Mouse (Mus musculus) gastrocnemius, postnatal 10 days (tissue): ENCODE data around the gene Inhbe. TPM values are rescaled to one million over a fixed set of nuclear protein-coding genes. Genes with fewer than 3 reads are reported as not detected.

Experiments
- DNase-seq: peaks from one replicate; pipeline ENCODE4 v3.0.0; 2021; ENCODE audit warnings: mixed read lengths
- long read RNA-seq, 2 experiments: library from polyadenylated mRNA; stranded (forward); transcript quantifications; one replicate each; pipeline ENCODE4 v2.0.0; 2021
- total RNA-seq, 2 experiments: library from RNA; stranded (reverse); gene quantifications; 2 replicates each; pipeline ENCODE4 v1.2.3; 2021

The Inhbe gene
- not detected for total RNA-seq
- long read RNA-seq, experiment 1 = 0 reads
- long read RNA-seq, experiment 2 = 0 reads

DNA sequence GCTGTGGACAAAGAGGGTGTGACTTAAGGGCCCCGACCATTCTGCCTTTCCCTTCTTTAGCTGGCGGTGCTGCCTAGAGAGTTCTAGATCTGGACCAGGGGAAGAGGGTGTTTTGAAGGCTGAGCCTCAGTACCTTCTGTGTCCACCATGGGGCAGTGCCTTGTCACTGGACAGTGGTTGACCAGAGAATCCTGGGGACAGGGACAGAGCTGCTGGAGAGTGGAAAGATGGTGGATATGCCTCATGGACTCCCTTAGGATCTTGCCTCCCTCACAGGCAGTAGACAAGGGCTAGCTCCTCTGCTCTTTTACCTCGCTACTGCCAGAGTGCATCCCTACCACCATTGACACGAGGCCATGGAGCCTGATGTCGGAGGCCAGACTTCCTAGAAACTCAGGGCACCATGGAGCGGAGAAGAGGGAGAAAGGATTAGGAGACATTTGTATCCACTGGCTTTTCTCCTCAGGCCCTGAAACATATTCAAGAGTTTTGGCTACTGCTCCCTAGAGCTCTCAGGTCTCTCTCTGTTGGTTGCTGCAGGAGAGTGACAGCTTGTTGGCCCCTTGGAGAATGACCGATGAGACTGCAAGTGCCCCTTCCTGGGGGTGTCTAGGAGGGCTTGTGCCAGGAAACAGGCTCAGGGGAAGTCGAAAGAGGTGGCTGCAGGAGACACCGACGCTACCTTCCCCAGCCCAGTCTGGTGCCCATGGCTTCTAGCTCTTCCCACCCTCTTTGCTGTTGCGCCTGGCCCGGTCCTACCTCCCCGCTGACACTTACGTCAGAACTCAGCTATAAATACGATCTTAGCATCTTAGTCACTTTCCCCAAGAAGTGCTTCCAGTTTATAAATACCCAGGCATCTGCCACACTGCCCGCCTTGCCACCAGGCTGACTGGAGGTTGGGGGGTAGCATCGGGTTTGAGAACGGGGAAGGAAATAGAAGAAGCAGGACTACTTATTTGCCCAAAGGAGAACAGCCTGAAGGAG, at the start of gene Inhbe:
Gene Inhbe, minus strand, starts transcription at position 503 of the 987 bp plus-strand sequence.
- DNase-seq = peak; percentile 18

DNA sequence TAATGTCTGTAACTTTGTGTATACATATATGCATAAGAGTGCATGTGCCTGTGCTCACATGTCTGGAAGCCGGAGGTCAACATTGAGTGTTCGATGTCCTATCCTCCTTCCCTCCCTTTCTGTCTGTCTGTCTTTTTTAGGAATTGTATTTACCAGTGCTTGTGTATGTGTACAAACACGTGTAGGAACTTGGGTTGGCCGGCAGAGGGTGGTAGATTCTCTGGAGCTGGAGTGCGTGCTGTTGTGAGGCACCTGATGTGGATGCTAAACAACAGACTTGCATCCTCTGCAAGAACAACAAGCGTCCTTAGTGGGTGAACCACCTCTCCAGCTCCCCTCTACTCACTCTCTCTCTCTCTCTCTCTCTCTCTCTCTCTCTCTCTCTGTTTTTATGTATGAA, 37.6 kb upstream of the Inhbe start:
- DNase-seq = no peak

DNA sequence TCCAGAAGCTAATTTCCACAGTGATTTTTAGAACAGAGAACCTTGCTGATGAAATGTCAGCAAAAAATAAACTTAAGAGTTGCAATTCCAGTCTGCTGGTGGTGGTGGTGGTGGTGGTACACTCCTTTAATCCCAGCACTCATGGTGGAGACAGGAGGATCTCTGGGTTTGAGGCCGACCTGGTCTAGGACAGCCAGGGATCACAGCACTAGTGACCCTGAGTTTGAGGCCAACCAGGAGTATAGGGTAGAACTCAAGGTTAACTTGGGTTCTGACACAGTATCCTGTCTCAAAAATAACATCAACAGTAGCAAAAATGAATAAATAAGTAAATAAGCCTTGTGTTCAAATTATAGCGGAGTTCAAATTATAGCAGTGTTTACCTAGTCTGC, 27.5 kb upstream of the Inhbe start:
- DNase-seq = no peak

DNA sequence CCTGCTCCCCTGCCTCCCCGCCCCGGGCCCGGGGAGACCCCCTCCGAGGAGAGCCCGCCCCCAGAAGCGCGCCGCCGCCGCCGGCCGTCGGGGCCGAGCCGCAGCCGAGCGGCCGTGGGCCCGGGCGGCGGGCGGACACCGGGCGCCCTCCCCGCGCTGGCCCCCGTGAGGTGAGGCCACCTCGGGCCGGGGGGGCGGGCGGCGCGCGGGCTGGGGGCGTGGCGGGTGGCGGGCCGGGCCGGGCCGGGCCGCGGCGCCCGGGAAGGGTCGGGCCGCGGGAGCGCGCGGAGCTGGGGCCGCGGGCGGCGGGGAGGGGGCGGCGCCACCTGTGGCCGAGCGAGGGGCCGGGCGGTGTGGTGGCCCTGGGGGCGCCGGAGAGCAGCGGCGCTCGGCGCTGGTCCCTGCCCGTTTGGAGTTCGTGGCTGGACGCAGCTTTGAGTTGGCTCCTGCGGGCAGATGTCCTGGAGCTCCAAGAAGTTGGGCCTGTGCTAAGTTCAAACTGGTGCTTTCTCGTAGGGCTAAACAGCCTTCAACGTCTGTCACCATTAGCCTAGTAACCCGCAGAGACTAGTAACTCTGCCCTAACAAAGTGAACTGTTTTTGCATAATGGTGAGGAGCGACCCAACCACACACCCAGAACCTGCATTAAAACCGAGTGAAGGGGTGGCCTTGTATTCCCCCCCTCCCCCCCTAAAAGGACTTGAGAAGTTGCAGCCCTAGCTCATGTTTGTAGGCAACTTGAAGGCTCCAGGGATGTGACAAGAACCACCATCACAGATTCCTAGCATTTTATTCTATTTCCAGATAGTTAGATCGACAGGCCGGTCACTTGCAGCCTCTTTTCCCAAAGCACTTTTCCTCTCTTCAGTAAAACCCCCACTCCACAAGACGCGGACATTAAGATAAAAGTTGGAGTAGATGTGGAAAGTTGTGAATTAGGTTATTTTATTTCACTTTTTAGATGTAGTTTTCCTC, 26.8 kb upstream of the Inhbe start:
- peak; percentile 74 for DNase-seq

DNA sequence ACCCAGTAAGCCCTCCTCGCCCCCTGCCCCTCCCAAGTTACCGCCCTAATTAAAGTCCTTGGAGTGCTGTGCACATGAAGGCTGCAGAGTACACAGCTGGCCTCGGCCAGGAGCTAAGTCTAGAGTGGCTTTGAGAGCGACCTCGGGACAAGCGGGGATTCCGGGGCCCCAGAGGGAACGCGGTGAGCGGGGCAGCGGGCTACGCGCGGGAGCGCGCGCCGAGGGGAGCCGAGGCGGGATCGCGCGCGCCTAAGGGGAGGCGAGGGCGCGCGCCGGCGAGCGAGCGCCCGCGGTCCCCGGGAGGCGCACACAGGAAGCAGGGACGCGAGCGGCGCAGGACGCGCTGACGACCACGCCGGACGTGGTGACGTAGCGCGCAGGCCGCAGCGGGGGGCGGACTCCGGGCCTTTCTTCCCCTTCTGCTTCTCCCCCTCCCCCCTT, 26.1 kb upstream of the Inhbe start, which contains the start of gene R3hdm2:
Gene R3hdm2, plus strand, starts transcription at position 77 of the 441 bp plus-strand sequence.
- DNase-seq = peak; percentile 91

DNA sequence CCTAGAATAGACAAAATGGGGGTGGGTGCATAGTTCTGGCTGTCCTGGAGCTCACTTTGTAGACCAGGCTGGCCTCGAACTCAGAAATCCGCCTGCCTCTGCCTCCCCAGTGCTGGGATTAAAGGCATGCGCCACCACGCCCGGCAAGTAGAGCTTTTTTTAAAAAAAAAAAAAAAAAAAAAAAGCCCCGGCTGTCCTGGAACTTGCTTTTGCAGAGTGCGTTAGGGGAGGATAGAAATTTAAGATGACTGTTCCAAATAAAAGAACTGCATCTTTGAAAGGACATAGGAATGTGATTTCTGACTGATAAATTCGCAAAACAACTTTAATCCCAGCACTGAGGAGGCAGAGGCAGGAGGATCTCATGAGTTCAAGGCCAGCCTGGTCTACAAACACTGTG, 25.4 kb upstream of the Inhbe start:
- no peak for DNase-seq

DNA sequence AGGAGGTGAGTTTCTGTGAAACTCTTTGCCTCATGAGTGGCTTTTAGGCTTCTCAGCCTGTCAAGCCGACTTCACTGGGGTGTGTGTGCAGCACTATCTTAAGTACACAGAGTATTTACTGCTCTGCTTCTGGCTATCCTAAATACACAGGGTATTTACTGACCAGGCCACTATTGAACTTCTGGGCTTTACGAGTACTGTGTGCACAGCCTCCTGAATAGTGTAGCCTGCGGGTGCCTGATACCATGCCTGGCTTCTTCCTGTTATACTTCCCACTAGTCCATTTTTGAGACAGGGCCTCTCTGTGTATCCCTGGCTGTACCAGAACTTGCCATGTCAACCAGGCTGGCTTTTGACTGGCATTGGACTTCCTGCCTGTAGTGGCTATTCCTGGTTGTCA, 23.5 kb upstream of the Inhbe start:
- no peak for DNase-seq

DNA sequence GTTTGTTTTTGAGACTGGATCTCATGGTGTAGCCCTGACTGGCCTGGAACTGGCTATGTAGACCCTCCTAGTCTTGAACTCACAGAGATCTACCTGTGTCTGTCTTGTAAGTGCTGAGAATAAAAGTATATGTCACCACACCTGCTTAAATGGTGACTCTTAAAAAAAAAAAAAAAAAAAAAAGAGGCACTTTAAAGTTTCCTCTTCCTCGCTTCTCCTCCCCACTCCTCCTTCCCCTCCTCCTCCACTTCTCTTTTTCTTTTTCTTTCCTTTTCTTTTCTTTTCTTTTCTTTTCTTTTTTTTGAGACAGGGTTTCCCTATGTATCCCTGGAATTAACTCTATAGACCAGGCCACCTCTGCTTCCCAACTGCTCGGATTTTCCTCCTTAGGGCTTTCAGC, 16.8 kb upstream of the Inhbe start:
- no peak for DNase-seq

DNA sequence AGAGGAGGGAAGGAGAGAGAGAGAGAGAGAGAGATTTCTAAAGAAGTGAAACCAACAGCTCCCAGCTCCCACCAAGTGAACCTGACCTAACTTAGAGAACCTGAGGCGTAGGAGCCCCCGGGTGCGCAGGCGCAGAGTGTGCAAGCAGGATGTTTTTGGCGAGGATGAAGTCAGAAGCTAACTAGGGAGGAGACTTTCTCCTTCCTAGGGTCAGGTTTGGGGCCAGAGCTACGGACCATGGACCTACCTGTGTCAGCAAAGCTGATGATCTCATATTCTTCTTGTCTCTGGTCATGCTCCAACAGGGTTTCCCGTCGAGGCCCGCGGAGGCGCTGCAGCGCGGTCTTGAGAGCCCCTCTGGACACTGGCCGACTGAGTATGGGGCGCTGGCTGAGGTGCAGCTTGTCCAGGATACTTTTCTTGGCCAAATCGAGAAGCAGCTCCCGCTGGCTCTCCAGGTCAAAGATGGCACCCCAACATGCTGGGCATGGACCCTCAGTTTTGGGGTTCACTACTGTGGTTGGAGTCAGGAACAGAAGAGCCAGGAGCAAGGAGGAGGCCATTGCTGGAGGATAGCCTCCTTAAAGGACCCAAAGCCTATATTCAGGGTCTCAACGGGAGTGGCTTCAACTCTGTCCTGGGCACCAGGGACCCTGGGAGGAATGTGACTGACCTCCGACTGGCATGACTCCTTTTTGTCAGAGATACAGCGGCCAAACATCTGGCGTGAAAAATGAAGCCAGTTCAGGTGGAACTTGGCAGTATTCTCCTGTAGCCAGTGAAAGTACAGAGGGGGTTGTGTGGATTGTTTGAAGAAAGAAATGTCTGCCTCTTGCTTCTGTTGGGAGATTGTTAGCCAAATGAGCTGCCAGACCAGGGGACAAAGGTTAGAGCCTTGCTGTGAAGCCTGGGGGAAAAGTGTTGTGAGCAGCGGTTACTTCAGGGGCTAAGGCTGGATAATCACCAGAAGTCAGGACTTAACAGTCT, 15.9 kb upstream of the Inhbe start, which contains the start of gene Inhbc:
Gene Inhbc, minus strand, starts transcription at position 598 of the 987 bp plus-strand sequence.
- DNase-seq = no peak

DNA sequence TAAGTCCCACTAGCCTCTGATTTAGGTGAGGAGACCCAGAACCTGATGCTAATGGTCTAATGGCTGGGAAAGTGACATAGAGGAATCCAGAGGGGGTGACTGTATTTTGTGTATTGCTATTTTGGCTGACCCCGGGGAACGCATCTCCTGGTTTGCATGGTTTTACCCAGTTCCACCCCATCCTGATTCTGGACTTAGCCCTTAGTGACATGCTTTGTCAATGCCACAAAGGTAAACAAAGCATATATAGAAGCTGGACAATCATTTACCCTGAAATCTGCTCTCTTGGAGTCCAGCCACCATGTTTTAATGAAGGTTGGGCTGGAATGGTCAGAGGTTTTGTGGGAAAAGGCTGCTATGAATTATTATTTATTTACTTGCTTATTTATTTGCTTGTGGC, 14.1 kb upstream of the Inhbe start:
- DNase-seq = no peak

DNA sequence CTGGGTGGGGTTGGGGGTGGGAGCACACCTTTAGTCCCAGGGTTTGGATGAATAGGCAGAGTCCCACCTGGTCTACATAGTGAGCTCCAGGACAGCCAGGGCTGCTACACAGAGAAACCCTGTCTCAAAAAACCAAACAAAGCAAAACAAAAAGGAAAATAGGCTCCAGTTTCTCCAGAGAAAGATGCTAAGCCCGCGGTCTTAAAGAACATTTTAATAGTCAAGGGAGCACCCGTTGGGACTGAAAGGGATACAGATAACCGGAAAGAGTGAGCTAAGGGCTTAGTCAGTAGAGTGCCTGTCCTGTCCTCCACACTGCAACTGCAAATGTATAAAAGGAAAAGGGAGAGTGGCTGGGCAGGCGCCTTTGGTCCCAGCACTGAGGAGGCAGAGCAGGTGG, 12.9 kb upstream of the Inhbe start:
- DNase-seq = no peak

DNA sequence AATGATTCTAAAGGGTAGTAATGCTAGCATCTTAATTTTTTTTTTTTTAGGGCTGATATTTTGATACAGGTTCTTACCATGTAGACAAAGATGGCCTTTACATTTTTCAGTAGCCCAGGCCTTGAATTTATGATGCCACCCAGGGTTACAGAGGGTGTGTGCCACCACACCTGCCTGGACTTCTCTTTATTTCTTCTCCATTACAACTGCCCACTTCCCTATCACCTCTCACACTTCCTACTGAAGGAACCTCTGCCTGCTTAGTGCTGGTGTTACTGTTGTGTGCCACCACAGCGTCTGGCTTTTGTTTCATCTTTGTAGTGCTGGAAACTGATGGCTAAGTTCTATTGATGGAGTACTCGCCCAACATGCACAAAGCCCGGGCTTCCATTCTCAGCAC, 6.5 kb upstream of the Inhbe start:
- DNase-seq = no peak

DNA sequence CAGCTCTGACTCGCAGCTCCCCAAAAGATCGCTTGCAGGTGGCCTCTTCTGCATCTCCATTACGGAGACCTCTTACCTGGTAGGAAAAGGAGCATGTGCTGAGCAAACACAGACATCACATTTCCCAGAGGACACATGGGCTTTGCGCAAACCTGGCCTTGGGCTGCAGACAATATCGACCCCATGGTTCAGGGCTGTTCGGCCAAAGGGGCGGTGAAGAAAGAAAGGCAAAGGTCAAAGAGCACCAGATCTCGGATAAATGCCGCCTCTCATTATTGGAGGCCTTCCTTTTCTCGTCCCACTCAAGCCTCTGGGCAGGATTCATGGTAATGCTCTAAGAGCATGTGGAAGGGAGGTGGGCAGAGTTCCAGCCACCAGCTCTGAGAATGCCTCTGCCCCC, 1.1 kb upstream of the Inhbe start:
- no peak for DNase-seq

DNA sequence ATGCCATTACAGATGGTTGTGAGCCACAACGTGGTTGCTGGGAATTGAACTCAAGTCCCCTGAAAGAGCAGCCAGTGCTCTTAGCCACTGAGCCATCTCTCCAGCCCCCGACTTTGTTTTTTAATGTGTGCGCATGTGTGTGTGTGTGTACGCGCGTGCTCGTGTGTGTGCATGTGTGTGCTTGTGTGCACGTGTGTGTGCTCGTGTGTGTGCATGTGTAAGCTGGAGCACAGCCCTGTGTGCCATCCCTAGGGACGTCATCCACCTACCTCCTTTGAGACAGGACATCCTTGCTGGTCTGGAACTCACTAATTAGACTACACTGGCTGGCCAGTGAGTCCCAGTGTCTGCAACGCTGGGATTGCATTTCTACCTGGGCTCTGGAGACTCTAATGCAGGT, 1.4 kb downstream of the Inhbe start:
- DNase-seq = no peak

DNA sequence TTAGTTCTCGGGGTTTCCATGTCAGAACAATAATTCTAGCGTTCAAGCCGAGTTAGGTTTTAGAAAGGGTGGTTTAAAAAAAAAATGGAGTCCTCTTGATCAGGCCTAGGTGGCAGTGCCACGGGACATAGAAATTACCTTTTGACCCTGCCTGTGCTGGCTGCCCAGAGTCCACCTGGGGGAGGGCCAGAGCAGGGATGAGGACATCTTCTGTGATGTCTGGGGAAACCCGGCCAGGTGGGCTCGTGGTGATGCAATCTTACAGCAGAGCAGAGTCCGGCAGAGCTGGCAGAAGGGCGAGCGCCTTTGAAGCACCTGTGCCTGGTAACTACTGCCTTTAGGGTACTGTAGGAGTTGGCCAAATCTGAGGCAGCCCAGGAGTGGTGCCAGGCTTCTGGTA, 2.0 kb downstream of the Inhbe start:
- no peak for DNase-seq

DNA sequence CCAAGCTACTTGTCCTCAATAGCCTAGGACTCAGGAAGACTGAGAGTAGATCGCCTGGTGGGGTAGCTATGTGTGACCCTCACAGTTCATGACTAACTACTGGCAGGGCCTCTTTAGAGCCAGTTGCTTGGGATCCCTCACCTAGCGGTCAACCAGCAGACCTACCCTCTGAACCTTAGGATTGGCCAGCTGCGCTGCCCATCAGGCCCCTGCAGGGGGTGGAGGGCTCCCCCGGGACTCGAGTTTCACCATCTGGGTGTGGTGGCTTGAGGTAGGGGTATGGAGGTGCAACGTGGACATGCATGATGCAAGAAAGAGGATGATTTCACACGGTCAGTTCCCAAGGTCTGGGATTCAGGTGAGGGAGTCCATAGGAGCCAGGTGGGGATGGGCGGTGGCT, 2.5 kb downstream of the Inhbe start:
- no peak for DNase-seq

DNA sequence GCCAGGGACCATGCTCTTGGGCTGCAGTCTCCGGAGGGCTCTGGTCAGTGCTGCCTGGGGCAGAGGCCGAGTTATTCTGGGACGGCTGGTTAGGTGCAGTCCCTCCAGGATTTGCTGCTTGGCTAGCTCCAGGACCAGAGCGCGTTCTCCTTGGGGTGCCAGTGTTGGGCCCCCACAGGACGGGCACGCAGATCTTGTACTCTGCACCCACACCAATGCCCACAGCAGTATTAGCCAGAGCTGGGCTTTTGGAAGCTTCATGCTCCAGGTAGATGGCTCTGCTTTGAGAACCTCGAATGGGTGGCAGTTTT, 3.0 kb downstream of the Inhbe start:
- DNase-seq = peak; percentile 5

DNA sequence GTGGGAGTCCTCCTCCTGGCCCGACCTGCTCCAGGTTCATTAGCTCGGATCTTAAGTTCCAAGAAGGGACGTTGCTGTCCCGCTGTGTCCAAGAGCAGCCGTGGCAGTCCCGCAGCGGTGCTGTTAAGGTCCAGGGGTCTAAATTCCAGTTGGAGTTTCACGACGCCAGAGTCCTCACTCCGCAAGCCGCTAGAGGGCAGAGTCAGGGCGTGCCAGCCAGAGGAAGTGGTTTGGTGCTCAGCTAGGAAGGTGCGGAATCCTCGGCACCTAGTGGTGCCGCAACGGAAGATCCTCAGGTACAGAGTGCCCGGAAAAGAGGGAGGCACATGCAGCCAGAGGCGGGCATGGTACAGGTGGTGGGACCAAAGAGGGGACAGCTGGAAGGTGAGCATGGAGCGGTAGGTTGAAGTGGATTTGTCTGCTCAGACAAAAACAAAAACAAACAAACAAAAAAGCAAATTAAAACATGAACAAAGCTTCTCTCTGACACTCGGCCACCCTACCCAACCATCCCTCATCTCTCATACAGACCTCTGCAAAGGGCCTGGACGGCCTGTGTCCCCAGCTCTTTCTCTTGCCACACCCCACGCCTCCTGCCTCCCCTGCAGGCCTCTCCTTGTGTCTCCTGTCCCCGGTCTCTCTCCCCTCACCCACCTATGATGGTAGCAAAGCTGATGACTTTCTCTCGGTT, 3.5 kb downstream of the Inhbe start:
- DNase-seq = peak; percentile 63

DNA sequence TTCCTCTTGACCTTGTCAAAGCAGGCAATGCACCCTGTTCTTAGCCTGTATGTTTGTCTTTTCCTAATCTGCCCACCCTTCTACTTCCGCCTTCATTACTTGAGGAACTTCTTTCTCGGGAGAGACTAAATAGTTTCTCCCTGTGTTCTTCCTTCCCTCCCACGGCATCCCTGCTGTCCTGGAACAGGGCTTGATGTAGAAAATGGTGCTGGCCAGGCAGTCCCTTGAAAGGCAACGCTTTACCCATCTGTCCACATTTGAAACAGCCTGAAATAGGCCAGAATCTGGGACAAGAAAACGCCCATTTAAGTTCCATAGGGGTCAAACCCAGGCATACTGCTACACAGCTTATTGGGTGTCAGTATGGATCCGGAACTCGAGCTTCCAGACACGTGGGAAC, 4.4 kb downstream of the Inhbe start:
- no peak for DNase-seq

DNA sequence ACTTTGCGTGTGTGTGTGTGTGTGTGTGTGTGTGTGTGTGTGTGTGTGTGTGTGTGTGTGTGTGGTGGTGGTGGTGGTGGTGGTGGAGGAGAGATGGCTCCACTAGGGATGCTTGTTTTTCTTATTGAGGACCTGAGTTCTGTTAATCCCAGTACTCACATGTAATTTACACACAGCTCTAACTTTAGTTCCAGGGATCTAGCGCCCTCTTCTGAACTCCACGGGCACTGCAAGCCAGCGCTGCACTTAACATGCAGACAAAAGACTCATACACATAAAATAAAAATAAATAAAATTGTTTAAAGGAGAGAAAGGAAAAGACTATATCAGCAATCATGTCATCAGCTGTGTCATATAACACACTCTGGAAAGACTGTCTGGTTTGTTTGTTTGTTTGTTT, 5.3 kb downstream of the Inhbe start:
- peak; percentile 14 for DNase-seq

DNA sequence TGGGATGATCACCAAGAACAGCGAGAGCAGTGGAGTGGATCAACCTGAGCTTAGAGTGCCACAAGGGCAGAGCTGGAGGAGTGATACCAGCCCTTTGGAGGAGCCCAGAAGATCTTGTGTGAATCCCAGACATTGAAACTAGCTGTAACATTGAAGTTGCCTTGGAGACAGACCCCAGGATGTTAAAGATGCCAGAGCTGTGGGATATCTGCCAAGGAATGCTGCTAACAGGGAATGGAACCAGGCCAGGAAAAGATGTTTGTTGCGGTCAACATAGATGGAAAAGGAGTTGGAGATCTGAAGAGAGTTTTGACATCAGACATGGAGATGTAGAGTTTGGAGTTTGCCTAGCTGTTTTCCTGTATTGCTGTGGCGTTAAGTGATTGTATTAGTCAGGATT, 8.0 kb downstream of the Inhbe start:
- no peak for DNase-seq
